ENCODE assay signal across 8 mouse cellular contexts in genomic region chr9:124257200-124258066, GRCm38 (mm10). TPM values are rescaled to one million over a fixed set of nuclear protein-coding genes. Genes with fewer than 3 reads are reported as not detected.
DNase-seq lines count a peak whose midpoint lies in the region; ATAC-seq and TF ChIP-seq lines count a peak whose summit lies in the region.

No protein-coding gene starts in this region.

- ATAC-seq in kidney, postnatal 0 days (replicated peaks; ENCODE audit: low FRiP score, low read depth), result peak; percentile 76
- ATAC-seq in forebrain, embryonic 11.5 days (replicated peaks; ENCODE audit: low FRiP score), result 0 out of 2 replicates have a peak, but pooled peaks have one; percentile 45
- ATAC-seq in limb, embryonic 11.5 days (ENCODE audit: insufficient number of reproducible peaks, low FRiP score, low TSS enrichment, low read depth), result peak; percentile 70
- ATAC-seq in neutrophil, adult 5-6 weeks (ENCODE audit: extremely low read depth, insufficient number of reproducible peaks, low FRiP score, poor library complexity, severe bottlenecking), result peak; percentile 61
- ATAC-seq in activated CD4-positive, CD25-positive, alpha-beta regulatory T cell, adult 4 months, result no peak

- peak; percentile 83 for DNase-seq in kidney, postnatal 0 days (ENCODE audit: low spot score)
- DNase-seq in kidney, adult 18-20 months, result no peak
- DNase-seq in WW6 (ENCODE audit: low read depth, low spot score), result peak; percentile 98
- DNase-seq in forebrain, embryonic 11.5 days (ENCODE audit: low spot score), result peak; percentile 91
- peak; percentile 86 for DNase-seq in limb, embryonic 11.5 days (ENCODE audit: low spot score)
- DNase-seq in cerebellum, adult 8-10 months, result no peak

- H3K4me2 ChIP-seq in kidney, postnatal 0 days (ENCODE audit: low read length), result no peak overlapping the region
- H3K4me2 ChIP-seq in forebrain, embryonic 11.5 days (ENCODE audit: low read depth, low read length, severe bottlenecking), result no peak overlapping the region
- no peak overlapping the region for H3K4me2 ChIP-seq in limb, embryonic 11.5 days (ENCODE audit: low read depth, severe bottlenecking)

- no peak overlapping the region for H3K27ac ChIP-seq in kidney, postnatal 0 days
- no peak overlapping the region for H3K27ac ChIP-seq in forebrain, embryonic 11.5 days (ENCODE audit: low read depth, low read length)
- H3K27ac ChIP-seq in limb, embryonic 11.5 days (replicated peaks; ENCODE audit: low read depth, low read length), result no peak overlapping the region

- H3K9me3 ChIP-seq in kidney, postnatal 0 days (replicated peaks; ENCODE audit: low read length), result peaks cover 10% of the 10 kb centered on the region
- no peaks in the 10 kb centered on the region for H3K9me3 ChIP-seq in forebrain, embryonic 11.5 days (ENCODE audit: control insufficient read depth, low read length)
- peaks cover 8% of the 10 kb centered on the region; the same call in 1 of the 2 replicates for H3K9me3 ChIP-seq in limb, embryonic 11.5 days (ENCODE audit: control insufficient read depth, low read length)

- H3K36me3 ChIP-seq in kidney, postnatal 0 days (ENCODE audit: insufficient read depth, low read length), result no peaks in the 10 kb centered on the region
- H3K36me3 ChIP-seq in forebrain, embryonic 11.5 days (ENCODE audit: control insufficient read depth, insufficient read depth, low read length), result no peaks in the 10 kb centered on the region
- no peaks in the 10 kb centered on the region for H3K36me3 ChIP-seq in limb, embryonic 11.5 days (ENCODE audit: control insufficient read depth, insufficient read depth, low read length)

- no peak overlapping the region for H3K9ac ChIP-seq in kidney, postnatal 0 days (ENCODE audit: low read depth, low read length)
- no peak overlapping the region for H3K9ac ChIP-seq in forebrain, embryonic 11.5 days (ENCODE audit: low read length)
- H3K9ac ChIP-seq in limb, embryonic 11.5 days (ENCODE audit: low read length), result no peak overlapping the region

- H3K27me3 ChIP-seq in kidney, postnatal 0 days (ENCODE audit: insufficient read depth, low read length), result no peaks in the 10 kb centered on the region
- no peaks in the 10 kb centered on the region for H3K27me3 ChIP-seq in forebrain, embryonic 11.5 days (ENCODE audit: control insufficient read depth, insufficient read depth, low read length)
- no peaks in the 10 kb centered on the region for H3K27me3 ChIP-seq in limb, embryonic 11.5 days (ENCODE audit: control insufficient read depth, insufficient read depth, low read length)

- no peaks in the 10 kb centered on the region for H3K4me1 ChIP-seq in kidney, postnatal 0 days (replicated peaks; ENCODE audit: insufficient read depth, low read length)
- H3K4me1 ChIP-seq in forebrain, embryonic 11.5 days (replicated peaks; ENCODE audit: control insufficient read depth, insufficient read depth, low read length), result no peaks in the 10 kb centered on the region
- H3K4me1 ChIP-seq in limb, embryonic 11.5 days (ENCODE audit: control insufficient read depth, insufficient read depth, low read length), result no peaks in the 10 kb centered on the region

- no peak overlapping the region for H3K4me3 ChIP-seq in kidney, postnatal 0 days (replicated peaks; ENCODE audit: low read depth, low read length)
- H3K4me3 ChIP-seq in forebrain, embryonic 11.5 days (ENCODE audit: low read depth, low read length), result no peak overlapping the region
- H3K4me3 ChIP-seq in limb, embryonic 11.5 days (ENCODE audit: low read depth, low read length), result no peak overlapping the region

- WGBS in kidney, postnatal 0 days, result 70% methylated on average over 1 of the region's 1 CpGs
- 75% methylated on average over 1 of the region's 1 CpGs for WGBS in forebrain, embryonic 11.5 days
- WGBS in limb, embryonic 11.5 days, result 63% methylated on average over 1 of the region's 1 CpGs

- TF ChIP-seq CTCF in kidney, postnatal 0 days (IDR thresholded peaks at IDR 0.05; ENCODE audit: low read depth), result no peak

RNA-seq across cellular contexts. Expression of gene 2010315B03Rik, which starts 55.1 kb away (rescaled TPM):
- 14.6 and 16.7 TPM in 2 replicates for polyA plus RNA-seq in kidney, postnatal 0 days (2015; fragmentation: Nextera tagmentation; extraction: Ambion mirVana)
- 6.9 and 9.4 TPM in 2 replicates for polyA plus RNA-seq in forebrain, embryonic 11.5 days (2014; fragmentation: Nextera tagmentation; extraction: Ambion mirVana)
- 3.5 and 5.8 TPM in 2 replicates for polyA plus RNA-seq in limb, embryonic 11.5 days (2014; fragmentation: Nextera tagmentation; extraction: Ambion mirVana)
- 41.9 and 46.2 TPM in 2 replicates for total RNA-seq in neutrophil, adult 5-6 weeks (2017)
- 10 to 100 TPM; 20.6 to 27.3 TPM for polyA plus RNA-seq in activated CD4-positive, CD25-positive, alpha-beta regulatory T cell, adult 4 months (2017; shearing (Covaris generic))

Comparison
In these comparisons a context has a peak if more than half of its experiments do, and no peak if none do; other contexts are left out.
1. DNase-seq: peak in kidney, postnatal 0 days (single experiment), WW6 (single experiment), forebrain, embryonic 11.5 days (single experiment) and limb, embryonic 11.5 days (single experiment); none in kidney, adult 18-20 months (single experiment) and cerebellum, adult 8-10 months (single experiment).